Mouse (Mus musculus): ENCODE results near the gene Tnni3k. TPM values are rescaled to one million over a fixed set of nuclear protein-coding genes. Genes with fewer than 3 reads are reported as not detected.

Gene Tnni3k
- total and polyA plus RNA-seq, 3 experiments, result 0.07 TPM; not detected in 2

- peak overlapping the region; percentile 24; the same call in 1 of the 2 replicates for H3K4me2 ChIP-seq (ENCODE audit: insufficient read depth, low read depth, poor library complexity, severe bottlenecking)
- dilution Hi-C loops (cut with MboI; ENCODE audit: extremely low pct_ligation_motif_present, extremely low pct_unique_long_range_greater_than_20kb, low sequenced_read_pairs), result no loop called here
- in situ Hi-C loops (cut with MboI; ENCODE audit: low pct_ligation_motif_present, low pct_unique_long_range_greater_than_20kb, low sequenced_read_pairs), result no loop called here
- no peaks in the 10 kb centered on the region for H3K79me2 ChIP-seq (replicated peaks; ENCODE audit: control insufficient read depth, extremely low read depth, insufficient read depth, poor library complexity, severe bottlenecking)
- H3K27ac ChIP-seq (ENCODE audit: insufficient read depth, low read depth), result no peak overlapping the region
- H3K36me3 ChIP-seq (replicated peaks in 1 of 2; ENCODE audit: control insufficient read depth in 1 of 2, insufficient read depth in 1 of 2, low read length in 1 of 2), result no peaks in the 10 kb centered on the region
- DNase-seq (ENCODE audit: extremely low read depth), result peak; percentile 89
- H3K27me3 ChIP-seq (replicated peaks), result peaks cover 13% of the 10 kb centered on the region
- TF ChIP-seq MAX (IDR thresholded peaks at IDR 0.05; ENCODE audit: low read length), result peak; percentile 69
- TF ChIP-seq MXI1 (IDR thresholded peaks at IDR 0.05; ENCODE audit: low read depth, low read length), result no peak
- peak; percentile 66 for TF ChIP-seq SIN3A (IDR thresholded peaks at IDR 0.05; ENCODE audit: low read length)
- TF ChIP-seq USF1 (IDR thresholded peaks at IDR 0.05; ENCODE audit: low read depth, low read length), result no peak
- TF ChIP-seq MAFK (IDR thresholded peaks at IDR 0.05; ENCODE audit: insufficient replicate concordance, low read length), result peak; percentile 63
- no peak for TF ChIP-seq POLR2AphosphoS2 (IDR thresholded peaks at IDR 0.05; ENCODE audit: low read depth, low read length)
- no peak for TF ChIP-seq NRF1 (IDR thresholded peaks at IDR 0.05; ENCODE audit: low read depth, low read length)
- TF ChIP-seq ZKSCAN1 (IDR thresholded peaks at IDR 0.05; ENCODE audit: borderline replicate concordance, low read depth, low read length), result no peak
- TF ChIP-seq ELF1 (IDR thresholded peaks at IDR 0.05; ENCODE audit: low read depth, low read length), result peak; percentile 24; the same call in 1 of the 2 replicates
- TF ChIP-seq POLR2A (IDR thresholded peaks at IDR 0.05; ENCODE audit: low read depth, low read length), result 0 out of 2 replicates have a peak, but pooled peaks have one; percentile 22
- peak; percentile 71 for TF ChIP-seq BHLHE40 (IDR thresholded peaks at IDR 0.05; ENCODE audit: low read depth, low read length)
- TF ChIP-seq GABPA (IDR thresholded peaks at IDR 0.05; ENCODE audit: insufficient replicate concordance, low read depth, low read length), result no peak
- no peak for TF ChIP-seq E2F4 (IDR thresholded peaks at IDR 0.05; ENCODE audit: insufficient replicate concordance, low read depth, low read length)
- TF ChIP-seq TCF12 (IDR thresholded peaks at IDR 0.05; ENCODE audit: low read depth, low read length), result 0 out of 2 replicates have a peak, but pooled peaks have one; percentile 24
- TF ChIP-seq UBTF (IDR thresholded peaks at IDR 0.05; ENCODE audit: low read depth, low read length), result no peak
- no peak for TF ChIP-seq CTCF (conservative IDR thresholded peaks at IDR 0.05 in 1 of 2, IDR thresholded peaks at IDR 0.05 in 1 of 2; ENCODE audit: low read depth in 2 of 2, low read length in 2 of 2)
- 0 out of 2 replicates have a peak, but pooled peaks have one; percentile 17 for TF ChIP-seq NELFE (IDR thresholded peaks at IDR 0.05; ENCODE audit: low read depth, low read length)
- no peak for TF ChIP-seq PAX5 (IDR thresholded peaks at IDR 0.05; ENCODE audit: low read length)
- no peak for TF ChIP-seq CHD1 (IDR thresholded peaks at IDR 0.05; ENCODE audit: low read depth, low read length)
- TF ChIP-seq IRF4 (IDR thresholded peaks at IDR 0.05; ENCODE audit: low read depth, low read length), result peak; percentile 69
- peak; percentile 76 for TF ChIP-seq EP300 (IDR thresholded peaks at IDR 0.05; ENCODE audit: low read length)
- TF ChIP-seq CHD2 (IDR thresholded peaks at IDR 0.05; ENCODE audit: low read length), result peak; percentile 19; the same call in 1 of the 2 replicates
- TF ChIP-seq JUND (conservative IDR thresholded peaks at IDR 0.05; ENCODE audit: low read depth, low read length), result peak; percentile 37; the same call in 1 of the 2 replicates
- no peak for TF ChIP-seq KAT2A (IDR thresholded peaks at IDR 0.05; ENCODE audit: insufficient replicate concordance, low read length)
- TF ChIP-seq TBP (conservative IDR thresholded peaks at IDR 0.05; ENCODE audit: low read depth, low read length), result peak; percentile 88
- TF ChIP-seq MAZ (IDR thresholded peaks at IDR 0.05; ENCODE audit: low read depth, low read length), result no peak
- peak; percentile 70; the same call in 1 of the 2 replicates for TF ChIP-seq RCOR1 (conservative IDR thresholded peaks at IDR 0.05; ENCODE audit: low read depth, low read length)
- peak; percentile 47 for TF ChIP-seq ETS1 (conservative IDR thresholded peaks at IDR 0.05; ENCODE audit: low read depth, low read length)
- TF ChIP-seq RAD21 (IDR thresholded peaks at IDR 0.05; ENCODE audit: low read depth, low read length), result no peak; the same call in 1 of the 2 replicates
- TF ChIP-seq ZNF384 (IDR thresholded peaks at IDR 0.05; ENCODE audit: low read depth, low read length), result no peak
- no peak for TF ChIP-seq JUN (IDR thresholded peaks at IDR 0.05; ENCODE audit: insufficient read depth, low read depth, low read length)
- no peak for TF ChIP-seq ZC3H11A (IDR thresholded peaks at IDR 0.05; ENCODE audit: low read depth, low read length)
- TF ChIP-seq HCFC1 (IDR thresholded peaks at IDR 0.05; ENCODE audit: low read depth, low read length), result peak; percentile 10; the same call in 1 of the 2 replicates
- TF ChIP-seq USF2 (conservative IDR thresholded peaks at IDR 0.05; ENCODE audit: low read depth, low read length), result no peak
- TF ChIP-seq SMC3 (IDR thresholded peaks at IDR 0.05; ENCODE audit: low read depth, low read length), result no peak
- peak; percentile 70 for TF ChIP-seq MEF2A (IDR thresholded peaks at IDR 0.05; ENCODE audit: borderline replicate concordance, low read depth, low read length)
- TF ChIP-seq MYC (IDR thresholded peaks at IDR 0.05; ENCODE audit: low read depth, low read length), result no peak
- no peaks in the 10 kb centered on the region for H3K9me3 ChIP-seq (replicated peaks; ENCODE audit: low read length)
- H3K4me1 ChIP-seq (ENCODE audit: control insufficient read depth in 1 of 2, insufficient read depth in 2 of 2), result peaks cover 13 to 55% of the 10 kb centered on the region in 2 experiments
- H3K4me3 ChIP-seq (replicated peaks in 1 of 3; ENCODE audit: low read depth in 2 of 3, low read length in 2 of 3, poor library complexity in 1 of 3), result peak overlapping the region in 1 of 3 experiments; percentile 2
- no peak overlapping the region for H3K9ac ChIP-seq (ENCODE audit: insufficient read depth, low read depth)
Observed at GRCm38 (mm10) chr3:154778836-154779595, 276.2 kb downstream of the Tnni3k start.
